Mouse (Mus musculus) heart, postnatal 4 days (tissue): ENCODE data around the gene Gphn. TPM values are rescaled to one million over a fixed set of nuclear protein-coding genes. Genes with fewer than 3 reads are reported as not detected.

Experiments
- DNase-seq: peaks from one replicate; pipeline ENCODE4 v3.0.0; 2021
- total RNA-seq, 2 experiments: library from RNA; stranded (reverse); gene quantifications; 2 replicates each; pipeline ENCODE4 v1.2.3; 2021

The Gphn gene
- total RNA-seq, 2 experiments from 2014 or later, result 22.7 to 23.3 TPM

- DNase-seq, result no peak
Measured at GRCm38 (mm10) chr12:78727723-78728122, 501.5 kb downstream of the Gphn start.

Other genes starting within 250 kb of the Gphn start
- not detected for gene Gm6657, start 32.1 kb upstream of the Gphn start, total RNA-seq